Mouse (Mus musculus) adrenal gland, adult 18-20 months (tissue): ENCODE data around the gene Hoxa7. TPM values are rescaled to one million over a fixed set of nuclear protein-coding genes. Genes with fewer than 3 reads are reported as not detected.

Source experiments
- DNase-seq, 2 experiments: peaks; one replicate each; pipeline ENCODE4 v3.0.0; 2021 to 2022; ENCODE audit warnings: low spot score in 2 of 2
- total RNA-seq, 2 experiments: library from RNA; stranded (reverse); gene quantifications; 1 replicate in 1 of 2; 2 replicates in 1 of 2; pipeline ENCODE4 v1.2.3; 2021

Hoxa7 gene
- total RNA-seq, 2 experiments from 2014 or later = 15.1 to 19.3 TPM

GRCm38 (mm10) chr6:52239625-52240388 is 18.2 kb upstream of the Hoxa7 start:
- peak in 1 of 2 experiments; percentile 15 for DNase-seq

DNA sequence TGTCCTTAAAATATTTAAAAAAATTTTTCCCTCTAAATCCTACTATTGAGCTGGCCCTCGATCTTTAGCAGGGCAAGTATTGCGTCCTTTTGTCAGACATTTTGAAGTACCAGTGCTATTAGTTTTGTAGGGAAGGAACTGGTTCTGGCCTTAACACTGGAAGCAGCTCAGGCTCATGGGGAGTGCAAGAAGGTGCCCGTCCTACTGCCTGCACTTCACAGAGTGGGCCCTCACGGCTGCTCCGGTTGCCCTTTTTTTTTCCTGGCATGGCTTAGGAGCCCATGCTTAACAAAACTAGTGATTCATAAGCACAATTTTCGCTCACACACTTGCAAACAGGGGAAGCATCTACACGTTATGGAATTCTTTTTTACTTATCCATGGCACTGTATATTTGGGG is 17.3 kb upstream of the Hoxa7 start:
- DNase-seq = no peak

- DNase-seq = peak in 1 of 2 experiments; percentile 10
Observed at GRCm38 (mm10) chr6:52238155-52238545, 16.5 kb upstream of the Hoxa7 start.

- DNase-seq = peak in 1 of 2 experiments; percentile 10
Observed at GRCm38 (mm10) chr6:52237346-52238154, 15.9 kb upstream of the Hoxa7 start.

GRCm38 (mm10) chr6:52236806-52237205 is 15.2 kb upstream of the Hoxa7 start:
- no peak for DNase-seq

DNA sequence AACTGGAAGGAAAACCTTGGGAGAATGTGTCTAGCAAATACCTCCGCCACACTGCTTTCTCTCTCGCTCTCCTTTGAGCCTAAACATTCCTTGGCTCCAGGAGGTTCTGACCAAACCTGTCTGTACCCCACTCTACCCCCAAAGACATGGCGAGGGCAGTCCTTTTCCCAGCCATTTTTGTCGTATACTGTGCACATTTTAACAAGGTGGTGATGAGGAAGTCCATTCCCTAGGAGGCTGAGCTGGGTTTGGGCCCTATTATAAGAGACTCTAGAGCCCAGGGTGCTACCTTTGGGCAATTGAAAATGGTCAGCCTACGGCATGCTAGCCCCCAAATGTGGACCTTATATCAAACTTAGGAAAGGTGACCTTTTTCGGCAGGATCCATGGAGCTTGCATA is 14.2 kb upstream of the Hoxa7 start:
- no peak for DNase-seq

GRCm38 (mm10) chr6:52235267-52235666 is 13.6 kb upstream of the Hoxa7 start:
- DNase-seq = no peak

DNA sequence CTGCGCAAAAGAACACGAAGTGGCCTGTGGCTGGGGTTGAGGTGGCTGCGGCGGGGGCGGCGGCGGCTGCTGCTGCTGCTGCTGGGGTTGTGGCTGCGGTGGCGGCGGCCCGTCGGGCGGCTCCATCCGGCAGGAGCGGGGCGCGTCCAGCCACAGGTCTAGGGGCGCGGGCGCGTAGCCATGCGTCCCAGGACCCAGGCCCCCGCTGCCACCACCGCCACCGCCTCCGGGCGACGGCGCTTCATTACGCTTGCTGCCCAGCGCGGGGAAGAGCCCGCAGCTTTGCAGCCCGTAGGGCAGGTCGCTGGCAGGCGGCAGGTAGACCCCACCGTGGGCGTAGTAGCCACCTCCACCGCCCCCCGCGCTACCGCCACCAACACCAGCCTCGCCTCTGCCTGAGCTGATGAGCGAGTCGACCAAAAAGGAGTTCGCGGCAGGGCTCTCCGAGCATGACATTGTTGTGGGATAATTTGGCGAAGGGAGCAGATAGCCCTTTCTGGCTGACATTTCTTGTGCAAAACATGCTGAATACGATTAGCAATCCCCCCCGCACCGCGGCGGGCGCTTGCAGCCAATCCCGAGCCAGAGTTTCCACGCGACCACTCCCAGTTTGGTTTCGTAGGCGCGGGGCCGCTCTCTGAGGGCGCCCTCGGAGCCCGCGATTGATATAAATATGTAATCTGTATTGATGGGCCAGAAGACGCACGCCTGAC is 12.9 kb upstream of the Hoxa7 start:
- DNase-seq = peak in 1 of 2 experiments; percentile 24

DNA sequence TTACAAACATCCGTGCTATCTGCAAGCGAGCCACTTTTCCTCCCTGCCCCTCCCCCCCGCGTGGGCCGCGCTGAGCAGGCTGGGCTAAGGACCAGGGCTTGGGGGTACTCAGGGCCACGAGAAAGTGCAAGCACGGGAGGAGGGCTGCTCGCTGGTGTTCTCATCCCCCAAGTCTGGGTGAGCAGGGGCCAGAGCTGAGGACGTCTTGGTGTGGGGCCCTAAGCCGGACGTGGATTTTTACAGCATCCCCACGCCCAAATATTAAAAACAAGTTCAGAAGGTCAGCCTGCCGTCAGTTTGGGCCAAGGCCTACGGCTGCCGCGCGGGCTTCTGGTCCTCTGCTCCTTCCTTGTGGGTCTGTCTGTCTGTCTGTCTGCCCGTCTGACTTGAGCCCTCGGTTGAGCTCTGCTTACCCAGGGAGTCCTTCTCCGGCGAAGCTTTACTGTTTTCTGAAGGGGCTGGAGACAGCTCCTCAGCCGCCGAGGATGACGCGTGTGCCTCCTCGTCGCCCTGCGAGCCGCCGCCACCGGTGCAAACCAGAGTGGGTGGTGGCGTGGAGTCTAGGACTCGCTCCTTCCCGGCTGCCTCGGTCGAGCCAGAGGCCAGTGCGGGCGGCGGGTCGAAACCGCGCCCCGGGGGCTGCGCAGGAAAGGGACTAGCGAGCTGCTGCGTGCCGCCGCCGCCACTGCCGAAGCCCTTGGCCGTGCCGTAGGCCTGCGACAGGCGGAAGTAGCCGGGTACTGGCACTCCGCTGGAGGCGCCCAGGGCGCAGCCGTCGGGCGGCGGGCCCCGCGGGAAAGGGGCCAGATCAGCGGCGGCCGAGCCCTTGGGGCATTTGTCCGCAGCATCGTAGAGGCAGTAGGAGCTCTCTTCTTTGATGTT is 12.1 kb upstream of the Hoxa7 start:
- peak in 1 of 2 experiments; percentile 27 for DNase-seq

GRCm38 (mm10) chr6:52232984-52233545 is 11.4 kb upstream of the Hoxa7 start:
- DNase-seq = peak in 1 of 2 experiments; percentile 18

- peak in 1 of 2 experiments; percentile 22 for DNase-seq
Observed at GRCm38 (mm10) chr6:52232568-52232965, 10.9 kb upstream of the Hoxa7 start.

DNA sequence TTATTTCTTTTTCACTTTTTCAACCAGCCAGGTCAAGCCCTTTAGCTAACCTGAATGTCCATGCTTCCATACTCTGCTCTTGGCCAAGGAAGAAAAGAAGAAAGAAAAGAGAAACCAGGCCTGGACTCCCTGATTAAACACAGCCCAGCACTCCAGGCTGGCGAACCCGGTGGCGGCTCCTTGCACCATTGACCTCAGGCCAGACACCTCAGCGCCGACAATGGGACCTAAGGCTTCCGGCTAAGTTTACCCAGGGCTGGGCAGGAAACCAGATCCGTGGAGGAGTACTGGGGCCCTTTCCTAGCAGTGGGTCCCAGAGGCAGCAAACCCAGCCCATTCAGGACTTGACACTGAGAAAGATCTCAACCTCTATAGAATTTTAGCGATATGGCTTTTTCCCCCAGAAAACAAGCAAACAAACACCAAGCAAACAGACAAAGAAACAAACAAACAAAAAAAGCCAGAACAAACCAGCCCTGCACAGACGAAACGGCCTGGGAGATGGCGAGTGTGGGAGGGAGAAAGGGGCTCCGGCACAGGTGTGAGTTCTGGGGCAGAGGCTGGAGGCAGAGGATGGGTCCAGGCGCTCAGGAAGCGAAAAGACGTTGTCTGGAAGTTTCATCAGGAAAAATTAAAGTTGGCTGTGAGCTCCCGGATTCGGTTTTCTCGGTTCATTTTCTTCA is 10.4 kb upstream of the Hoxa7 start:
- peak in 1 of 2 experiments; percentile 20 for DNase-seq

DNA sequence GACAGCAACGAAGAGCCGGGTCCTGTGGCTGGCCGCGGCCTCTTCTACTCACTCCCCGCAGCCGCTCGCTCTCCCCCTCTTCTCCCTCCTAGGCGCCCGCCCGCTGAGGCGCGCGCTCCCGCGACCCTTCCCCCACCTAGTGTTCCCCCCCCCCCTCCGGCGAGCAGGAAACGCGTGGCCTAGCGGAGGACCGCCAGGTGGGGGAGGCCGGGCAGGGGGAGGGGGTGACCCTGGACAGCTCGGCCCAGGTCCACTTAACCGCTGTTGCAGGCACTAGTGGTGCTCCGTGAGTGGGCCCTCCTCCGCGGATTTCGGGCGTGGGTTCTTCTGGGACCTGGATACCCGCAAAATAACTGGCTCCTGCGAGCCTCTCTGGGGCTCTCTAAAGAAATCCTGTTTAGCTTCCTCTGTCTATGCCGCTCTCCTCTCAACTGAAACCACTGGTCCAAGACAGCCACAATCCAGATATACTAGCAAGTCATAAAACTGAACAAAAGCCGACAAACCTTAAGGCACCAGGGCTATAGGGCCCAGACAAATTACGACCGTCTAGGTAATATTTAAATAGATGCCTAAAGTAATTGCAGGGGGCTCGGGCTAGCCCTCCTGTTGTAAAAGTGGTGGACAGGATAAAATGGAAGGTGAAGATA is 9.0 kb upstream of the Hoxa7 start, which contains the start of gene Hoxa9:
Gene Hoxa9, minus strand, starts transcription at position 574 of the 650 bp plus-strand sequence.
- DNase-seq = no peak

GRCm38 (mm10) chr6:52229558-52230416 is 8.1 kb upstream of the Hoxa7 start:
- DNase-seq = no peak

DNA sequence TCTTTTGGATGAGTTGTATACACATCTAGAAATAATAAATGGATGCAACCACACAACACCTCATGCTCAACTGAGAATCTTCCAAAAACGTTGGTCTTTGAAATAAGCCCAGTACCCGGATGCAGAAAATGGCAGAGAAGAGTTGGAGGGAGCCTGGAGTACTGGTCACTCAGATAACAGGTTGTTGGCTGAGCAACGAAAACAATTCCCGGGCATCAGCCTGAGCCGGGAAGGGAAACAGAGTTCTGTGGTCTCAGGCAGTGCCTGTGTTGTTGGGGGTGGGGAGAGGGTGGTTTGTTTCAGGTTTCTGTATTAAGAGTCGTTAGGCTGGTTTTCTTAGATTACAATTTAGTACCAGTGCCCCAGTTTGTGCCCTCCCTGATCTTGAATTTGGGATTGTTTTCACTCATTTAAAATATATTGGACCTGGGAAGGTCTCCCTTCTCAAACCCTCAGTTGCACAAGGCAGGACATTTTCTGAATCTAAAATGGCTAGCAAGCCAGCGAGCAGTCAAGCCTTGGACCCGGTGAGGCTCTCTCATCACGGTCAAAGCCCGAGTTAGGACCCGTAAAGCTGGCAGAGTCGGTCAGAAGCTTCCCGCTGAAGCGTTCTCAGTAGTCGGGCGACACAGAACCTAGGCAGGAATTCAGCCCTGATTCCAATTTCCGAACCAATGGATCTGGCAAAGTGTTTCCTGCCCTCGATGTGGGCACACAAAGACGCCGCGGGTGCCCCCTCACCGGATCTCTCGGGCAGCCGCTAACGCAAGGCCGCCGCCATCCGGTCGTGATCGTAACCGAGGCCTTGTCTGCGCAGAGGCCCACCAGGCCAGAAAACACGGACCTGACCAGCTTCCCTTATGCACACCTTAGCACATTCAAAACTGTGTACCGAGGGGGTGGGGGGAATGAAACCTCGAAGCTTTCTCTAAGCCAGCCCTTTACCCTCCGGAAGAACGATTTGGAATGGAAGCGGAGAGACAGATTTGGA is 7.1 kb upstream of the Hoxa7 start:
- no peak for DNase-seq

GRCm38 (mm10) chr6:52227470-52228222 is 6.0 kb upstream of the Hoxa7 start:
- DNase-seq = no peak
